Mouse (Mus musculus): ENCODE measurements around the gene Usp36. TPM values are rescaled to one million over a fixed set of nuclear protein-coding genes. Genes with fewer than 3 reads are reported as not detected.

Gene Usp36
- polyA plus RNA-seq (2012; ENCODE audit: low replicate concordance), result 42.8 and 45.5 TPM in 2 replicates

DNA sequence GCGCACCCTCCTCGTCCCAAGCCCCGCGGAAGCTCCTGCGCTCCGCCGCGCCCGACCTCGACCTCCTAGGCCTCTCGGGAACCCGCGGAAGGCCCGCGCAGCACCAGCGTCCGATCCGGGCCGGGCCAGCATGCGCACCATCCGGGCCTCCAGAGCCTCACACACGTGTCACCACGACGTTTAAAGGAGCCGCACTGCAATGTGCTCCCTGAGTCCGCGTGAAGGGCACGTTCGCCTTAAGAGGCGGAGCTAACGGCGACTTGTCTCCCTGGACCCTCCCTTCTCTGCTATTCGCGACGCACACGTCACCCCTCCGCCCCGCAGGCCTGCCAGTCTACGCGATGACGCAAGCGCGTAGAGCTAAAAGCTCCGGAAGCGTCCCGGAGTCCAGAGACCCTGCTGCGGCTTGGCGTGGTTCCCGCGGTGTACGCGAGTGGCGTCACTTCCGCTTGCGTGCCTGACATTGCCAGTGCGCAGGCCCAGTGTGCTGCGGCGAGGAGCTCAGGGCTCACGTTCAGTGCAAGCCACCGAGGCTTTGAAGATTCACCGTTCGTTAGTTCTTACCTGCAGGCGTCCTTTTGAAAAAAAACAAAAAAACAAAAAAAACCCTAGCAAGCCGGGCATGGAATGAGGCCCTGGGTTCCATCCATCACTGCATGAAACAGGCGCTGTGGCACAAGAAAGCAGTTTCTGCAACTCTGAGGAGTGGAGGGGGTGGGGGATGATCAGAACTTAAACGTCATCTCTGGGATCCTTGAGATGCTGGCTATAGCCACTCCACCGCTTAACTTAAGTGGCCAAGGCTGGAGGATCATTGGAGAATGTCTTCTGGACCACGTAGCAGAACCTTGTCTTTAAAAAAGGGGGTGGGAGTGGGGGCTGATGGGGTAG, at the start of gene Usp36:
TSS of gene Usp36 (minus strand) at position 246 of the 891 bp plus-strand sequence.

DNA sequence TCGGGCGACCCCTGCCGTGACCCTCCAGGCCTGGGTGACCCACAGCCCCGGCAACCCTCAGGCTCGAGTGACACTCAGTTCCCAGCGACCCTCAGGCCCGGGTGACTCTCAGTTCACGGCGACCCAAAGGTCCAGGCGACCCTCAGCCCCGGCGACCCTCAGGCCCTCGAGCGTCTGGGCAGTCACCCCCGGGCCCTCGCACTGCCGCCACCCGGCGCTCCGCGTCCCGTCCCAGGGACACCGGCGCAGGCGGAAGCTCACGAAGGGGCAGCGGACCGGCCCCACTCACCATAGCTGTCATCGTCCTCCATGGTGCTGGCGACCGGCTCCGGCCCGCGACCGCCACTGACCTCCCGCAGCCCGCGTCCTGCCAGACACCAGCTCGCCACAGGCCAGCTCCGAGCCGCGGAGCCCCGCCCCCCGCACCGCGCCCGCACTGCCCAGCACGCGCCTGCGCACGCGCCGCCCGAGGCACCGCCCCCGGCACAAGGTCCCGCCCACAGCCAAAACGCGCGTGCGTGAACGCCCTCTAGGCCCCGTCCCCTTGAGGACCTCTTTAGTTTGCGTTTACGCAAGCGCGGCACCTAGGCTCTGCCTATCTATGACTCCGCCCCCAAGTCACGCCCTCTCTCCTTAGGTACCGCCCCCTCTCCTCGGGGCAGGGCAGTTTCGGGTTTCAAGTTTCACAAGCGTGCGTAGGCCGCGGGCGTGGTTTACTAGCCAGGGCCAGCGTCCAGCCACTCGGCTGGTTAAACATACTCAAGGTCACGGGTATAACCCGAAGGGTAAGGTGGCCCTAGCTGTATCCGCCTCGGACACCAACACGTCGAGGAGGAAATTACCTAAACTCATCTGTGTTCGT, 41.7 kb downstream of the Usp36 start, which contains the start of gene Cyth1:
TSS of gene Cyth1 (minus strand) at position 443 of the 862 bp plus-strand sequence.

Other genes starting within 250 kb of the Usp36 start
- 0.21 and 0.43 TPM in 2 replicates for gene Dnah17, start 159.6 kb downstream of the Usp36 start, polyA plus RNA-seq (2012; ENCODE audit: low replicate concordance)
- gene Cyth1, start 41.7 kb downstream of the Usp36 start, polyA plus RNA-seq (2012; ENCODE audit: low replicate concordance), result 80.6 and 83.8 TPM in 2 replicates
- gene Cep295nl, start 52.3 kb upstream of the Usp36 start, polyA plus RNA-seq (2012; ENCODE audit: low replicate concordance), result 1.0 TPM in 1 of 2 replicates, not detected in the other
- gene Timp2, start 65.5 kb upstream of the Usp36 start, polyA plus RNA-seq (2012; ENCODE audit: low replicate concordance), result 17.7 and 32.9 TPM in 2 replicates
- gene Lgals3bp, start 111.8 kb upstream of the Usp36 start, polyA plus RNA-seq (2012; ENCODE audit: low replicate concordance), result 48.5 and 48.8 TPM in 2 replicates
- gene Cant1, start 128.8 kb upstream of the Usp36 start, polyA plus RNA-seq (2012; ENCODE audit: low replicate concordance), result 73.2 and 151 TPM in 2 replicates
- gene C1qtnf1, start 138.0 kb upstream of the Usp36 start, polyA plus RNA-seq (2012; ENCODE audit: low replicate concordance), result 0.07 and 0.33 TPM in 2 replicates
- gene Engase, start 186.6 kb upstream of the Usp36 start, polyA plus RNA-seq (2012; ENCODE audit: low replicate concordance), result 23.2 and 23.5 TPM in 2 replicates

All from hematopoietic multipotent progenitor cell, adult 10-12 weeks (in vitro differentiated cells).